Mouse (Mus musculus): ENCODE data around the gene Pip4k2a.

Pip4k2a gene

DNA sequence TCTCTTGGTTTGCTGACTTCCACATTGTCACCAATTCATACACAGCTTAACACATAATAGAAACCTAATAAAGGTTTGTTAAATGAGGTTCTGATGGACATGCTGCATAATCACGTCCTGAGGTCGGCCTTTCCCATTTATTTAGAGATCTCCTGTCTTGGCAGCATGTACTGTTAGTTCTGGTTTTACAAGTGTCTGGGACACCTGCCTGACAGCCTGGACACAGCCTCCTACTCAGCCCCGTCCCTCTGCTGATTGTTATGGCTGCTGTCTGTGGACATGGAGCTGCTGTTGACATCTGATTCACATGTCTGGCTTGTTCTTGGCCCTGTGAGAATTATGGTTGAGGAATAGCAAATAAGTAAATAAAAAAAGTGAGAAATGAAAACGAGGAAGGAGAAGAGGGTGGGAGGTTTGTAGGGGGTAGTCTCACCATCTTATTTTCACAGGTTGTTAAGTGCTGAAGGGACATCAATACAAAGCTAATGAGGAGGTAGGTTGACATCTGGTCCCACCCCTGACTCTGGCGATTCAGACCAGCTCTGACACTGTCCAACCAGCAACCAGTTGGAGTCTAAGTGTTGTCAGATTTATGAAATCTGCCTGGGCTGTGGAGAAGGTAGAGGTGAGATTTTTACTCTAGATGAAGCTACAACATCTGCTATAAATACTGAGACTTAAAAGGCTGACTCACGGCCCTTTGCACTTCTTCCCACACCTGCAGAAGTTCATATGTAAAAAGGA lies 166.7 kb downstream of the Pip4k2a start:
- no peak for DNase-seq

DNA sequence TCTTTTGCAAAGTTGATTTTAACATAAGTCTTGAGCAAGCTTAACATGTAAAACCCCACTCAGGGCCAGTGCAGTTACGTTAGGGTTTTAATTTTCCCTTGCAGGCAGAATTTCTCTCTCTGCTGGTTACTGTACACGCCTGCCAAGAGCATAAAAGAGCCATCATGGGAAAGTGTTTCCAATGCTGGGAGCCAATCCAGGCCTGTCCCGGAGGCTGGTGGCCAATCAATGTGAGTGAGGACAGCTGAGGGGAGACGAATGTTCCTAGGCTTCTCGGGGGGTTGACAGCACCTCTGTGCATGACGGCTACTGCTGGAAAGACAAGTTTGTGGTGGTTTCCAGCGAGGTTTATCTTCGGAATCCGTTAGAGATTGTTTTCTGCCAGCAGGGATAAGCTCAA lies 175.2 kb downstream of the Pip4k2a start:
- peak; percentile 20 for DNase-seq

DNA sequence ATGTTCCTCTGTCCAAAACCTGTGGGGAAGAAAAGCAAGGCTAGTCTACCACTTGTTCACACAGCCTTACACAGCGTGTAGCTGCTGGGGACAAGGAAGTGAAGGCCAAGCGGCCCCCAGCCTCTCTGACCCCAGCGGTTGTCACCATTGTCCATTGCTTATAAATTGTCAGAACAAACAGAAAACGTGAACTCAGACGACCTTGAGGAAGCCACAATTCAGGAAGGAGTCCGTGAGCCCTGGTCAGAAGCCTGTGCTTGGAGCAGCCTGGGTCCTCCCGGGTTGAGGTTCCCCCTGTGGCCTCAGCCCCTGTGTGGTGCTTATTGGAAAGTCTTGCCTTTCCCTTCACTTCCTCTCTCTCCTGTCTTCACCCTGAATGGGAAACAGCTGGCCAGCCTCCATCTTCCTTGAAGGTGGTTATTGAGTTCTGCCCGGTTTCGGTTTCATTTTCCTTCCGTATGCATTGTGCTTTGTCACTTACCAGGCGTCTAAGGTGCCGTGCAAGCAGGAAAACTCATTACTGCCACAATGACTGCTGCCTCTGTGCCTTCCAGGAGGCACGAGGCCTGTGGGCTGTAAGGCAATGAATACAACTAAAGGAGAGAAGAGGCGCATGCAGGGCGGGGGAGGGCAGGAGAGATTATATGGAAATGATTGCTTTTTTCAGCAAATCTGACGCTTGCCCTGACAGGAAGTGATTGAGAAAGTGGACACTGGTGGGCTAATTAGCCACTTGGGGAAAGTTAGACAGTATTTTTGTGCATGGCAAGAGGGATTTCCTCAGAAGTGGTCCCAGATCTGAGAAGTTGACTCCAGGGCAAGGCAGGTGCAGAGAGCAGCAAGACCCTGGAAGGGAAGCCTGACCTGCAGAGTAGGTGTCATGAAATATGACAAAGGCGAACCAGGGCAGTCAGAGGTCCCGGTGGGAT lies 176.2 kb downstream of the Pip4k2a start:
- DNase-seq: no peak

DNA sequence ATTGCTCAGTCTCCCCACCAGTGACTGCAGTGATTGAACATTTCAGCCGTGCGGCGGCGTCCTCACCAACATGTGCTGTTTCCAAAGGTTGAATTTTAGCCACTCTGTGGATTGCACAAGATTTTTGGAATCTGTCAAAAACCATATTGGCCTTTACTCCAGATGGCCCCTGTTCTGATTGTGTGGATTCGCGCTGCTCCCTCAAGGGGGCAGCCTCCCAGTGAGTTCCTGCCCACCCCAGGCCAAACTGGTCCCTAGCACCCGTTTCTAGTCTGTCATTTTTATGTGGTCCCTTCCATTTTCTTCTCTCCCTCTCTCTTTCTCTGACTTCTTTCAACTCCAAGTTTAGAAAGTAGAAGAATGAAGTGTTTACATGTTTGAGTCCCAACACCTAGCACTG lies 178.4 kb downstream of the Pip4k2a start:
- DNase-seq: no peak

DNA sequence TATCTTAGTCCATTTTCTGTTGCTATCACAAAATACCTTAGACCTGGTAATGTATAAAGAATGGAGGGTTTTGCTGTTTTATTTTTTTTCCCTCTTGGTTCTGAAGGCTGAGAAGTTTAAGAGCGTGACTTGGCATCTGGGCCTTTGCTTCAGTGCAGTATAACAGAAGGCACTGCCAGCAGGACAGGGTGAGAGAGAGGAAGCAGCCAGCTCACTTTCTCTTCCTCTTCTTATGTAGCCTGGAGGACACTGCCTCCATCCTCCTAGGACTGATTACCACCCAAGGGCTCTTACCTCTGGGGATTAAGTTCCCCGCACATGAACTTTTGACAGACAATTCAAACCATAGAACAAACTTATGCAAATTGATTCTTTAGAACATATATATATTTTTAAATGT lies 181.9 kb downstream of the Pip4k2a start:
- no peak for DNase-seq

DNA sequence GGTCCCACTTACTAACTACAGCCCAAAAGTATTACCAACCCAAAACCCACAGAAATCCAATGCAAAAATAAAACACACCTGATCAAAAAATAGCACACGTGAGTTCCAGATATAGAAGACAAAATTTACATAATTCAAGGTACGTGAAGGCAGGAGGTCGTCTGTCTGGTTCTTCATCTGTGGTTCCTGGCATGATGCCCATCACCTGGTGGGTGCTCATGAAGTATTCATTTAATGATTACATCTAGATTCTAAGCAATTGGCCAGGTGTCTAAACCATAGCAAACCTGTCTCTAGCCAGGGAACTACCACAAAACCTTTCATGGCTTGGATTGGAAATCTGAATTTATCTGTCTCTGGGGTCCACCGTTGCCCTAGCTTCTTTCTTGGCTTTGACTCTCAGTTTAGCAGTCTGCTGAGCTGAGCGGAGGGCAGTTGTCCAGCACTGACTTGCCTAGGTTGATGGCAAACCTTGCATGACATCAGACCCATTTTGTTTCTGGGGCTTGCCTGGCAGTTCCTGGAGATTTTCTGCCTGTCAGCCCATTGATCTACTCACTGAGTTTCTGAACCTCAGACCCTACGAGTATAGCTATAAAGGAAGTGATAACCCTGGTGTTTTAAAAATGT lies 182.5 kb downstream of the Pip4k2a start:
- peak; percentile 19 for DNase-seq

DNA sequence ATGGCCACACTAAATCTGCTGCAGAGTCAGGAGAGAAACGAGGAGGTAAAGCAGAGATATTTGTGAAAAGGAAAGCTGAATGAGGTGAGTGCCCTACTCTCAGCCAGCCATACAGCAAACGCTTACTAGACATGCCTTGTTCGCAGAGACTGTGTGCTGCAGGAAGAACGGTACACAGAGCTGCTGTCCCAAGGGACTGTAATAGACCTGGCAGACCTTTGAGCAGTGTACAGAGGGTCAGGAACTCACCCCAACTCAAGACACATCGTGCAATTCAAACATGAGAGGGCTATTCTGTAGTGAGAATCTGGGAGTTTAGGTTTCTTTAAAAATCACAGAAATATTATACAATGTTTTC lies 183.5 kb downstream of the Pip4k2a start:
- DNase-seq: no peak

DNA sequence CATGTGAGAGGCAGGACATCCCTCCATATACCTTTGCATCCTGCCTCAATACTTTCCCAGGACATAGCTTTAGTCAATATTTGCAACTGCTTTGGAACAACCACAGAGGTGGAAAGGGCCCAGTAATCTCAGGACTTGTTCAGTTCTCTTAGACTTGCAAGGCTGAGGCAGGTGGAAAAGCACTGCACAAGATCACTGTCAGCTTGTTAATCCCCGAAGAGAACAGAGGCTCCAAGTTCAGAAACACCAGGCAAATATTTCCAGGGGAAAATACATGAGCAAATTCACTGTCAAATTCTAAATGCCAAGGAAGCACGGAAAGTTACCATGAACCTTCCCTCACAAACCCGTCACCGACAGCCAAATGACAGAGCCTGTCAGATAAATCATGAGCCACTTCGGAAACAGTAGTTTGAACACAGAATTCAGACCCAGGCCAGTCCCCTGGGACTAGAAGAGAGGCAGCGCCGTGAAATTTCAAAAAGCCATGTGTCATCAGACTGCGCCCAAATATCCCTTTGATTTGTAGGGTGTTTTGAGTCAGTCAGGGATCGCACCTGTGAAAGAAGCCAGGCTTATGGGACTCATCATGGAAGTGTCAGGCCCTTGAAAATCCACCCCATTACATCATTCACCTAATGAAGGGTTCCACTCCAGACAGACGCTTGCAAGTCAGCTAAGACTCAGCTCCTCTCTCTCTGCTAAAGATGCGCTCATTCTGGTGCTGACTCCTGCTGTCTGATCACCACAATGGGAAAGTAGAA lies 184.1 kb downstream of the Pip4k2a start:
- DNase-seq: no peak

DNA sequence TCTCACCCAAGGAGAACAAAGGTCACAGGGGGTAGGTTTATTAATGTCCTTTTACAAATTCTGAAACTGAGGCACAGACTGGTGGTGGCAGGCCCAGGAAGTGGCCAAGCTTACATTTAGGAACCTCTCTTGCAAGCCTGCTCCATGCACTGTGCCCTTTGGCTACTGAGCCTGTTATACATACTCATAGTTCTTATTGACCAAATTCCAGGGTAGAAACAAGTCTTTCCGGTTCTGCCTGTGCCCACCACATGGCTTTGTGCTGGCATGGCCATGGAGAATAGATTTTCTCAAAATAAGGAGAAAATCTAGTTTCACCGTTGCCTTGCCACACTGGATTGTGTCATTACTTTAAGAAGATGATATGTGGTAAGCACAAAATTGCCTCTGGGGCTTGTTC lies 190.0 kb downstream of the Pip4k2a start:
- DNase-seq: no peak

DNA sequence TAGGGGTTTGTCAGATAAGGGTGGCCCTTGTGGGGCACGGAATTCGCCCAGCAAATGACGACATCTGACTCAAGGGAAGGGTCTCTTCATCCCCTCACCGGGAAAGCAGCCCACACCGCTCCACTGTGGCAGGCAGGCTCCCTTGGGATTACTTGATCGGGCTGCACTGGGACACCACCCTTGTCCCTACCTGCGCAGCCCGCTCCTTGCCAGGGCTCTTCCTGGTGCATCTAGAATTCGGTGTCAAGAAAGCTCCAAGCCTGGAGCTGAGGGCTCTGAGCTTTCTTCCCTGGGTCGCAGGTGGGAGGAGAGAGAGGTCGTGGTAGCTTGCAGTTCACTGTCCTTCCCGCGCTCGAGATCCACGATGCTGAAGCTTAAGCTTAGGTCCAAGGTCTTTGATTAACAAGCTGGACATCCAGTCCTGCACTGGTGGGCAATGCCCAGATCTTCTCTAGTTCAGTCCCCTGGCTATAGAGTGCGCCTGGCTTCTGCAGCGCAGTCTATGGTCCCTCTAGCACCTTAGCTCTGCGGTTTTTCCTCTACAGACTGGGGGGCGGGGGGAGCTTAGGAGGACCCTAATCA lies 196.6 kb downstream of the Pip4k2a start:
- no peak for DNase-seq

DNA sequence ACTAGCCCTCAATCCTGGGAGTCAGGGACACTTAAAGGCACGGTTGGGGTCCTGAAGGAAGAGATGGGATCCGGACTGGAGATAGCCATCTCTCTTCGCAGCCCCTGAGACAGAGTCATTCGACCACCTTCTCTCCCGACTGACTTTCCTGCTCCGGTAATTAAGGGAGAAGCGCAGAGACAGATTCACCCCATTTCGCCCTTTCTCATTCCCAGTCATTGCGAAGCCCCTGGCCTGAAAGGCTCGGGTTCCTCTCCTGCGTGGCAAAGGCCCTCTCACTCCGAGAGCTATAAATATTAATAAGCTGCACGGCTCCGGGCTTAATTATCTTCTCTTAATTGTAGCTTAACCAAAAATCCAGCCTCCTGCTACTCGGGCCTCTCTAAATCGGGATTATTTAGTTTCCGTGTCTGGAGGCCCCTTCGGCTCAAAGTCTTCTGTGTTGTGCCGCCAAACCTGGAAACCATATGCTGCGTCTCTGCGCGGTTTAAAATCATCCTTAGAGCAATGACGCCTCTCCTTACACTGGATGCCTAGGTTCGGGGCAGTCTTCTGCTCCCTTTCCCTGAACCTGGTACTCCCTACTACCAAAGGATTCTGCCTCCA lies 197.2 kb downstream of the Pip4k2a start:
- no peak for DNase-seq

DNA sequence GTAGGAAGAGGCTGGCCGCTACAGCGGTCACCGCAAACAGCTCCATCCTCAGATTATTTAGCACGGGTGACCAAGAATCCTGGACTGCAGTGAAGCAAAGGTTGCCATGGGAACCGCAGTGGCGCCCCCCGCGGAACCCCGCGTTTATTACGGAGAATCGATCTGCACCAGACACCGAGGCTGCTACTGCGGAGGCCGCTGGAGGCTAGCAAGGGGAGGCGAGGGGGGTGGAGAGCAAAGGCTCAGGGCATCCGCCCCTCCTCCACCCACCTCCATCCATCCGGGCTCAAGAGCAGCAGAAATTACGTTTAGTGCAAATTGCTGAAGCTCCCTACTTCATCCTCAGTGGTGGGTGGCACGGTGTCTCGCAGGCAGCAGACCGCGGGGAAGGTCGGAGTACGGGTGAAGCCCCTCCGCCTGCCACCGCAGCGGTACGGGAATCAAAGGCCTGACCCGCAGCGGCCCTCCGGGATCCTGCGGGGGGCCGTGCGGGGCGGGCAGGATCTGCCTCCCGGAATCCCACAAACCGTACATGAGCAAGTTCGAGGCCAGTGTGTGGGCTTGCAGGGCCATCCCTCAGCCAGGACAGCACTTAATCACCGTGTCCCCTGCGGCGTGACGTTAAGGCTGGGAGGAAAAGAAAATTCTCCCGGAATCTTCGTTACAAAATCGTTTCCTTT lies 197.8 kb downstream of the Pip4k2a start:
- peak; percentile 64 for DNase-seq

DNA sequence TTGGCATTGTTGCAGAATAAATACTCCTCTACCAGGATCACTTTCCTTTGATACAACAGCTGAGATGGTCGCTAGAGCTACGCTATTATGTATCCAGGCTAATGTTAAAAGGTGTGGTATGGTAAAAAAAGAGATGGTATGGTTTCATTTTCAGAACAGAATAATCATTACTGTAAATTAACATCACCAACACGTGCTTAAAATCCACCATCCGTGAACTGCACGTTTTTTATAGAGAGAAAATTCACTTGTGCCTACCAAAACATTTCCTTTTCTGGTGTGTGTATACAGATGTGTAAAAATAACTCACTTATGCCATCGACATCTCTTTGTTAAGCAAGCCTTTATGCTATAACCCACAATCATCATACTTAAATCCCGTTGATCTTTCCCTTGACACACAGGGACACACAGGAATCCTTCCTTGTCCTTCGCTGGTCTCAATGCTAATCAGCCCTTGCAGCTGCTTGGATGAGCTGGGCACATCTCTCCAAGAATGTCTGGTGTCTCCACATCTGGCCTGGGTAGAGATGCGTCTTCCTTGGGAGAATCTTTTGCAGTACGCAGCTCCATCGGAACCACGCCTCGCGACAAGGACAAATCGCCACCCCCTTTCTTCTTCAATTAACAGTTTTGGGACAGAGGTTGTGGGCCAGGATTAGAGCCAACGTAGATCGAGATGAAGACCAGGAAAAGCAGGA lies 198.5 kb downstream of the Pip4k2a start:
- no peak for DNase-seq

DNA sequence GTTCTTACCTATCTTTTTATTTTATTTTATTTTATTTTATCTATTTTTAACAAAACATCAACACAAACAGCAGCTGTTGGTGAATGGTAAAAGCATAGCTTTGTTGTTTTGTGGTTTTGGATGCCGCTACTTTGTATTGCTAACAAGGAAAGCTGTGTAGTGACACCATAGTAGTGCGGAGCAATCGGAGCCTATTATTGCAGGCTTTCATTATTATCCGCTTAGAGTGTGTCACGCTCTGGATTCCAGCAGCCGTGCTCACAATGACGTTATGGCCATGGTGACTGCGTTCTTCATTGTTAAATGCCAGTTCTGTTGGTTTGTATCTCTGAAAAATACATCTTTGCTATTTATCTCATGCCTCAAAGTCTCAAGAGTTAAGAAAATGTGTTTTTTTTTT lies 200.2 kb downstream of the Pip4k2a start:
- no peak for DNase-seq

DNA sequence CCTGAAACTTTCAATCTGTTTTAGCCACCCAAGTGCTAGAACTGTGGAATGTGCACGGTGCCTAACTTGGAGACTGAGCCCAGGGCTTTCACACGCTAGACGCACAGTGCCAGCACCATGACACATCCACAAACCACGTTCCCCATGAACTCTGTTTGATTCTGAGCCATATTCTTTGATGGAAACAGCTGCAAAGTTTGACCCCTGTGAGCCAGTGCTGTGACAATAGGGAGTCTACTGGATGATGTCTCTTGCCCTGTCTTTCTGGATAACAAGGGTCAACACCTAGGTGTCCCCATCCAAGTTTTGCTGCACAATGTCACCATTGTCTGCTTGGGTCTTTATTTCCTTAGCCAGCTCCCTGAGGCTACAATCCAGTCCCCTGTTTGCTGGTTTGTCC lies 203.7 kb downstream of the Pip4k2a start:
- DNase-seq: no peak

All from cerebellum, adult 9-10 months (tissue).